Mouse (Mus musculus) hindbrain, embryonic 14.5 days (tissue): Measurements from ENCODE around the gene Gramd2. TPM values are rescaled to one million over a fixed set of nuclear protein-coding genes. Genes with fewer than 3 reads are reported as not detected.

Experiments used
- ATAC-seq: fragments of 200-750 bp; cut with Nextera tagmentation; 2 replicates; pipeline ENCODE4 v1.8.0; 2017; ENCODE audit warnings: moderate number of reproducible peaks, mild to moderate bottlenecking, moderate TSS enrichment, moderate library complexity; ENCODE audit not compliant: low FRiP score
- DNase-seq: peaks from one replicate; pipeline ENCODE4 v3.0.0-alpha.2; 2015; ENCODE audit warnings: low spot score
- H3K27ac ChIP-seq: fragments of 300-500 bp; sonication (generic); 2 replicates; pipeline ENCODE4 v1.5.1; 2014; ENCODE audit warnings: mild to moderate bottlenecking, moderate library complexity
- H3K27me3 ChIP-seq: fragments of 300-500 bp; sonication (generic); 2 replicates; pipeline ENCODE4 v1.6.1; 2014; ENCODE audit warnings: mild to moderate bottlenecking, low read length, mixed read lengths; ENCODE audit not compliant: control insufficient read depth, insufficient read depth
- H3K36me3 ChIP-seq: fragments of 300-500 bp; sonication (generic); replicated peaks from 2 replicates; pipeline ENCODE4 v1.6.1; 2014; ENCODE audit not compliant: control insufficient read depth, insufficient read depth
- H3K4me1 ChIP-seq: fragments of 300-500 bp; sonication (generic); replicated peaks from 2 replicates; pipeline ENCODE4 v1.6.1; 2014; ENCODE audit warnings: antibody characterized with exemption, low read length, mixed read lengths; ENCODE audit not compliant: control insufficient read depth, insufficient read depth
- H3K4me2 ChIP-seq: fragments of 300-500 bp; sonication (generic); replicated peaks from 2 replicates; pipeline ENCODE4 v1.6.1; 2014; ENCODE audit warnings: mild to moderate bottlenecking, moderate library complexity
- H3K4me3 ChIP-seq: fragments of 300-500 bp; sonication (generic); replicated peaks from 2 replicates; pipeline ENCODE4 v1.5.1; 2014; ENCODE audit warnings: mild to moderate bottlenecking, low read length
- H3K9ac ChIP-seq: fragments of 300-500 bp; sonication (generic); 2 replicates; pipeline ENCODE4 v1.6.1; 2014
- H3K9me3 ChIP-seq: fragments of 300-500 bp; sonication (generic); 2 replicates; pipeline ENCODE4 v1.6.1; 2016; ENCODE audit warnings: low read length; ENCODE audit not compliant: control insufficient read depth
- WGBS: fragments of 180-500 bp; shearing (Covaris S2); extraction: QIAGEN DNeasy Blood & Tissue Kit; methylation state at CpG from one replicate; pipeline ENCODE4 v1.1.7; 2014; 5-methylcytosine and 5-hydroxymethylcytosine counted together
- polyA plus RNA-seq: library from polyadenylated mRNA; unstranded; fragments of >200 nt; fragmentation: Nextera tagmentation; extraction: Ambion mirVana; gene quantifications from 2 replicates; pipeline ENCODE4 v1.2.1, GENCODE M21; 2014

The Gramd2 gene
- polyA plus RNA-seq, 1 experiment from 2014 or later, result 2.9 TPM

GRCm38 (mm10) chr9:59725515-59725914, 45.6 kb downstream of the Gramd2 start:
- Histone ChIP-seq H3K27me3 (no peaks in the 10 kb centered on the region), H3K9me3 (no peaks in the 10 kb centered on the region), H3K4me2 (no peak overlapping the region), H3K27ac (no peak overlapping the region), H3K9ac (no peak overlapping the region), H3K4me3 (no peak overlapping the region), H3K36me3 (no peaks in the 10 kb centered on the region), H3K4me1 (peaks cover 6% of the 10 kb centered on the region; the same call in 1 of the 2 replicates)
- DNase-seq (no peak), ATAC-seq (no peak)
- 93% methylated on average over 10 of the region's 10 CpGs for WGBS

GRCm38 (mm10) chr9:59727569-59728286, 47.8 kb downstream of the Gramd2 start:
- H3K4me1 ChIP-seq, result peaks cover 6% of the 10 kb centered on the region; the same call in 1 of the 2 replicates
- H3K4me2 ChIP-seq, result no peak overlapping the region
- no peak for DNase-seq
- no peak for ATAC-seq
- no peaks in the 10 kb centered on the region for H3K27me3 ChIP-seq
- no peak overlapping the region for H3K27ac ChIP-seq
- no peak overlapping the region for H3K9ac ChIP-seq
- no peak overlapping the region for H3K4me3 ChIP-seq
- no peaks in the 10 kb centered on the region for H3K36me3 ChIP-seq
- no peaks in the 10 kb centered on the region for H3K9me3 ChIP-seq
- 85% methylated on average over 11 of the region's 11 CpGs for WGBS

- no peaks in the 10 kb centered on the region for H3K4me1 ChIP-seq
- H3K27me3 ChIP-seq, result no peaks in the 10 kb centered on the region
- H3K9me3 ChIP-seq, result no peaks in the 10 kb centered on the region
- peaks cover 4% of the 10 kb centered on the region; the same call in 1 of the 2 replicates for H3K36me3 ChIP-seq
- H3K9ac ChIP-seq, result no peak overlapping the region
- H3K4me3 ChIP-seq, result no peak overlapping the region
- no peak for DNase-seq
- ATAC-seq, result no peak
- H3K4me2 ChIP-seq, result no peak overlapping the region
- no peak overlapping the region for H3K27ac ChIP-seq
- WGBS, result 90% methylated on average over 5 of the region's 5 CpGs
Observed at GRCm38 (mm10) chr9:59731136-59731535, 51.2 kb downstream of the Gramd2 start.

GRCm38 (mm10) chr9:59733075-59733474, 53.1 kb downstream of the Gramd2 start:
- Histone ChIP-seq H3K27me3 (no peaks in the 10 kb centered on the region), H3K4me2 (no peak overlapping the region), H3K4me3 (no peak overlapping the region), H3K9ac (no peak overlapping the region), H3K27ac (no peak overlapping the region), H3K4me1 (no peaks in the 10 kb centered on the region), H3K36me3 (peaks cover 16% of the 10 kb centered on the region), H3K9me3 (no peaks in the 10 kb centered on the region)
- ATAC-seq (no peak), DNase-seq (no peak)
- 70% methylated on average over 6 of the region's 6 CpGs for WGBS

GRCm38 (mm10) chr9:59735394-59735793, 55.5 kb downstream of the Gramd2 start:
- H3K9me3 ChIP-seq, result no peaks in the 10 kb centered on the region
- WGBS, result 76% methylated on average over 4 of the region's 4 CpGs
- H3K4me3 ChIP-seq, result no peak overlapping the region
- H3K4me2 ChIP-seq, result no peak overlapping the region
- H3K4me1 ChIP-seq, result no peaks in the 10 kb centered on the region
- peaks cover 16% of the 10 kb centered on the region for H3K36me3 ChIP-seq
- H3K27ac ChIP-seq, result no peak overlapping the region
- DNase-seq, result no peak
- no peak overlapping the region for H3K9ac ChIP-seq
- no peak for ATAC-seq
- no peaks in the 10 kb centered on the region for H3K27me3 ChIP-seq

GRCm38 (mm10) chr9:59740593-59740992, 60.6 kb downstream of the Gramd2 start:
- Histone ChIP-seq H3K27me3 (no peaks in the 10 kb centered on the region), H3K4me2 (no peak overlapping the region), H3K9me3 (no peaks in the 10 kb centered on the region), H3K4me3 (no peak overlapping the region), H3K4me1 (no peaks in the 10 kb centered on the region), H3K9ac (no peak overlapping the region), H3K27ac (no peak overlapping the region), H3K36me3 (peaks cover 13% of the 10 kb centered on the region)
- ATAC-seq (no peak), DNase-seq (no peak)
- WGBS, result 84% methylated on average over 2 of the region's 2 CpGs

- Histone ChIP-seq H3K4me3 (no peak overlapping the region), H3K9me3 (no peaks in the 10 kb centered on the region), H3K27ac (no peak overlapping the region), H3K4me2 (no peak overlapping the region), H3K36me3 (no peaks in the 10 kb centered on the region), H3K9ac (no peak overlapping the region), H3K4me1 (no peaks in the 10 kb centered on the region), H3K27me3 (no peaks in the 10 kb centered on the region)
- 96% methylated on average over 3 of the region's 3 CpGs for WGBS
- DNase-seq, result no peak
- no peak for ATAC-seq
Observed at GRCm38 (mm10) chr9:59743903-59744302, 64.0 kb downstream of the Gramd2 start.

- 92% methylated on average over 2 of the region's 2 CpGs for WGBS
Observed at GRCm38 (mm10) chr9:59748387-59748786, 68.4 kb downstream of the Gramd2 start.

GRCm38 (mm10) chr9:59748969-59749368, 69.0 kb downstream of the Gramd2 start:
- H3K4me2 ChIP-seq, result no peak overlapping the region
- H3K27me3 ChIP-seq, result no peaks in the 10 kb centered on the region
- 87% methylated on average over 11 of the region's 11 CpGs for WGBS
- DNase-seq (no peak), ATAC-seq (no peak)
- no peak overlapping the region for H3K27ac ChIP-seq
- no peaks in the 10 kb centered on the region for H3K36me3 ChIP-seq
- no peaks in the 10 kb centered on the region for H3K9me3 ChIP-seq
- H3K4me1 ChIP-seq, result peaks cover 22% of the 10 kb centered on the region
- no peak overlapping the region for H3K4me3 ChIP-seq
- H3K9ac ChIP-seq, result no peak overlapping the region

More at GRCm38 (mm10) chr9:59748387-59748786, 68.4 kb downstream of the Gramd2 start:
- Histone ChIP-seq H3K27me3 (no peaks in the 10 kb centered on the region), H3K27ac (no peak overlapping the region), H3K4me1 (peaks cover 18% of the 10 kb centered on the region), H3K4me3 (no peak overlapping the region), H3K36me3 (no peaks in the 10 kb centered on the region), H3K4me2 (no peak overlapping the region), H3K9me3 (no peaks in the 10 kb centered on the region), H3K9ac (no peak overlapping the region)
- DNase-seq (no peak), ATAC-seq (no peak)
